Mouse (Mus musculus) liver, embryonic 13.5 days (tissue): ENCODE data around the gene Rxrb. TPM values are rescaled to one million over a fixed set of nuclear protein-coding genes. Genes with fewer than 3 reads are reported as not detected.
A peak's percentile ranks its signal among the peaks of the same experiment; 100 is the strongest.

Experiments
- ATAC-seq: fragments of 200-750 bp; cut with Nextera tagmentation; 2 replicates; pipeline ENCODE4 v1.8.0; 2017; ENCODE audit warnings: low read depth, mild to moderate bottlenecking, moderate number of reproducible peaks, moderate library complexity
- DNase-seq: peaks from one replicate; pipeline ENCODE4 v3.0.0; 2022
- H3K27ac ChIP-seq: fragments of 300-500 bp; sonication (generic); 2 replicates; pipeline ENCODE4 v1.5.1; 2015; ENCODE audit warnings: moderate library complexity, mild to moderate bottlenecking, inconsistent platforms
- H3K27me3 ChIP-seq: fragments of 300-500 bp; sonication (generic); 2 replicates; pipeline ENCODE4 v1.6.1; 2015; ENCODE audit warnings: mild to moderate bottlenecking, inconsistent platforms
- H3K36me3 ChIP-seq: fragments of 300-500 bp; sonication (generic); 2 replicates; pipeline ENCODE4 v1.6.1; 2015; ENCODE audit warnings: mild to moderate bottlenecking, inconsistent platforms
- H3K4me1 ChIP-seq: fragments of 300-500 bp; sonication (generic); replicated peaks from 2 replicates; pipeline ENCODE4 v1.6.1; 2015; ENCODE audit warnings: inconsistent platforms
- H3K4me2 ChIP-seq: fragments of 300-500 bp; sonication (generic); 2 replicates; pipeline ENCODE4 v1.6.1; 2015; ENCODE audit warnings: inconsistent platforms, mild to moderate bottlenecking, moderate library complexity
- H3K4me3 ChIP-seq: fragments of 300-500 bp; sonication (generic); replicated peaks from 2 replicates; pipeline ENCODE4 v1.5.1; 2015; ENCODE audit warnings: mild to moderate bottlenecking, inconsistent platforms
- H3K9ac ChIP-seq: fragments of 300-500 bp; sonication (generic); 2 replicates; pipeline ENCODE4 v1.6.1; 2015; ENCODE audit warnings: mild to moderate bottlenecking, inconsistent platforms
- H3K9me3 ChIP-seq: fragments of 300-500 bp; sonication (generic); replicated peaks from 2 replicates; pipeline ENCODE4 v1.6.1; 2016; ENCODE audit warnings: inconsistent platforms
- WGBS: fragments of 180-500 bp; shearing (Covaris S2); methylation state at CpG from one replicate; pipeline ENCODE4 v1.1.7; 2015; ENCODE audit not compliant: insufficient replicate concordance; 5-methylcytosine and 5-hydroxymethylcytosine counted together
- polyA plus RNA-seq: library from polyadenylated mRNA; unstranded; fragments of >200 nt; fragmentation: Nextera tagmentation; extraction: Ambion mirVana; gene quantifications from 2 replicates; pipeline ENCODE4 v1.2.1, GENCODE M21; 2015

Rxrb gene
- polyA plus RNA-seq, 1 experiment from 2014 or later, result 18.2 TPM

DNA sequence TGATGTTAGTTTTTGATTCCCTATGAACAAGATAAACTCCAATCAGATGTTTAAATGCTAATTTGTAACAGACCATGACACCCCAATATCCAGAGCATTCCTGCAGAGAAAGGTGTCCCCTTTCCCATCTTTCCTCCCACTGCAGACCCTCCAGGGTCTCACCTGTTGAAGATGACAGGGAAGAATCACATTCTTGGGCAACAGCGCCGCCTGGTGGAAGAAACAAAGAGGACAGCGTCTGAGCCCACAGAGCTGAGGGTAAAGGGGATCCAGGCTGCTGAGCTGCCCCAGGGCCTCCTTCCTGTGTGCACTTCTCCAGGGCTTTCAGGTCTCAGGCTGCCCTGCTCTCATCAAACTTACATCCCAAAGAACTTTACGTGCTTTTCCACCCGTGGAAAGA, 28.2 kb upstream of the Rxrb start:
- no peak for ATAC-seq
- no peak overlapping the region for H3K9ac ChIP-seq
- H3K9me3 ChIP-seq, result no peaks in the 10 kb centered on the region
- peaks cover 46% of the 10 kb centered on the region for H3K27me3 ChIP-seq
- H3K27ac ChIP-seq, result no peak overlapping the region
- DNase-seq, result no peak
- WGBS, result 6% methylated on average over 5 of the region's 5 CpGs
- H3K4me1 ChIP-seq, result peaks cover 18% of the 10 kb centered on the region
- H3K4me2 ChIP-seq, result no peak overlapping the region
- H3K36me3 ChIP-seq, result no peaks in the 10 kb centered on the region
- H3K4me3 ChIP-seq, result no peak overlapping the region

DNA sequence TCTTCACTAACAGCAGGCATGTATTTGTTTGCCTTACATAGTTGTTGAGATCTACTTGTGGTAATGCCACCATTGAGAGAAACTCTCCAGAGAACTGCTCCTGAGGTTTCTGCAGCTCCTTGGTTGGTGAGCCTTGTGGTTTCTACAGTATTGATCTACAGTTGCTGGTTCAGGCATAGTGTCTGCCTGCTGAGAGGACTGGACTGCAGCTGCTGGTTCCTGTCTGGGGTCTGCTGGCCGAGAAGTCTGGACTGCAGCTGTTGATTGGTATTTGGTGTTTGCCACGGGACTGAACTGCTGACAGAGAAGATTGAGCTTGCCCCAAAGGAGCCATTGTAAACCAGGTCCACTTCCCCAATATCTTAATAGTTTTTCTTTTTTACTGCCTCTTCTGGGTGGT, 25.0 kb upstream of the Rxrb start:
- 36% methylated on average over 2 of the region's 2 CpGs for WGBS
- no peak overlapping the region for H3K27ac ChIP-seq
- ATAC-seq (no peak), DNase-seq (no peak)
- H3K4me1 ChIP-seq, result no peaks in the 10 kb centered on the region
- H3K4me3 ChIP-seq, result no peak overlapping the region
- H3K4me2 ChIP-seq, result no peak overlapping the region
- H3K27me3 ChIP-seq, result peaks cover 22% of the 10 kb centered on the region; the same call in 1 of the 2 replicates
- H3K9ac ChIP-seq, result no peak overlapping the region
- no peaks in the 10 kb centered on the region for H3K36me3 ChIP-seq
- no peaks in the 10 kb centered on the region for H3K9me3 ChIP-seq

DNA sequence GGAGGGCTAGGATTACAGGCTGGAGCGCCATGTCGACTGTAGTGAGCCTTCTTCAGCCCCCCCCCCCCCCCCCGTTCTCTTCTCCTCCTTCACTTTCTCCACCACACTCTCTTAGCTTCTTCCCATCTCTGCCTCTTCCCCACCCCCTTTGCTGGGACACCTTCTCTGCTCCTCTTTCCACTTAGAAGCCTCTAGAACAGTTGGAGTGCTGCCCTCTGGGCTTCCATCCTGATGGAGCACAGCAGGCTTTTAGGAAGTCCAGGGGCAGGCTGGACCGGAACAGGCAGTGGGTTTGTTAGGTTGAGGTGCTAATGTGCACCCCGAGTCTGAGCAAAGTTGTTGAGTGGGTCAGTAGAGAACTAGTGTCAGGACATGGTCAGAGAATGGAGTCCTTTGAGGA, 21.5 kb upstream of the Rxrb start:
- no peak overlapping the region for H3K27ac ChIP-seq
- no peak for DNase-seq

DNA sequence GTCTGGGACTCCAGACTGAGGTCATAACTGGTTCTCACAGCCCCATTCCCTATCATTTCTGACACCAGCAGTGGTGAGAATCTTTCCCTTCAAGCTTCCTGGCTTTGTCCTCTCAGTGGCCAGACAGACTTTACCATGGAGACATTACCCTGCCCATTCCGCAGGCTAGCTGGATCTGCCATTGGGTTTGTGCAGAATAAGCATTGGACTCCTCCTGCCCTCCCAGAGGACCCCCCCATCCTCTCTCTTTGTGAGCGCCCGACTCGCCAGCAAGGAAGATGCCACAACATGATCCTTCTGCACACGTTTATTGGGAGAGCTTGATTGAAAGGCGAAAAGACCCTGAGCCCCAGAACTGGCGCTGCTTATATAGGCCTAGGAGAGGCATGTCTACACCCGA, 18.2 kb upstream of the Rxrb start:
- no peak for ATAC-seq
- Histone ChIP-seq H3K27ac (no peak overlapping the region), H3K9me3 (no peaks in the 10 kb centered on the region; the same call in 1 of the 2 replicates), H3K4me1 (no peaks in the 10 kb centered on the region), H3K27me3 (peaks cover 7% of the 10 kb centered on the region; the same call in 1 of the 2 replicates), H3K36me3 (peaks cover 2% of the 10 kb centered on the region; the same call in 1 of the 2 replicates), H3K9ac (no peak overlapping the region), H3K4me3 (no peak overlapping the region), H3K4me2 (no peak overlapping the region)
- 86% methylated on average over 8 of the region's 8 CpGs for WGBS
- DNase-seq, result no peak

More for the DNA sequence above, 21.5 kb upstream of the Rxrb start:
- H3K4me3 ChIP-seq, result no peak overlapping the region
- no peak overlapping the region for H3K4me2 ChIP-seq
- 57% methylated on average over 5 of the region's 5 CpGs for WGBS
- H3K9me3 ChIP-seq, result no peaks in the 10 kb centered on the region; the same call in 1 of the 2 replicates
- H3K9ac ChIP-seq, result no peak overlapping the region
- peaks cover 2% of the 10 kb centered on the region; the same call in 1 of the 2 replicates for H3K36me3 ChIP-seq
- no peak for ATAC-seq
- no peaks in the 10 kb centered on the region for H3K4me1 ChIP-seq
- H3K27me3 ChIP-seq, result peaks cover 17% of the 10 kb centered on the region; the same call in 1 of the 2 replicates

DNA sequence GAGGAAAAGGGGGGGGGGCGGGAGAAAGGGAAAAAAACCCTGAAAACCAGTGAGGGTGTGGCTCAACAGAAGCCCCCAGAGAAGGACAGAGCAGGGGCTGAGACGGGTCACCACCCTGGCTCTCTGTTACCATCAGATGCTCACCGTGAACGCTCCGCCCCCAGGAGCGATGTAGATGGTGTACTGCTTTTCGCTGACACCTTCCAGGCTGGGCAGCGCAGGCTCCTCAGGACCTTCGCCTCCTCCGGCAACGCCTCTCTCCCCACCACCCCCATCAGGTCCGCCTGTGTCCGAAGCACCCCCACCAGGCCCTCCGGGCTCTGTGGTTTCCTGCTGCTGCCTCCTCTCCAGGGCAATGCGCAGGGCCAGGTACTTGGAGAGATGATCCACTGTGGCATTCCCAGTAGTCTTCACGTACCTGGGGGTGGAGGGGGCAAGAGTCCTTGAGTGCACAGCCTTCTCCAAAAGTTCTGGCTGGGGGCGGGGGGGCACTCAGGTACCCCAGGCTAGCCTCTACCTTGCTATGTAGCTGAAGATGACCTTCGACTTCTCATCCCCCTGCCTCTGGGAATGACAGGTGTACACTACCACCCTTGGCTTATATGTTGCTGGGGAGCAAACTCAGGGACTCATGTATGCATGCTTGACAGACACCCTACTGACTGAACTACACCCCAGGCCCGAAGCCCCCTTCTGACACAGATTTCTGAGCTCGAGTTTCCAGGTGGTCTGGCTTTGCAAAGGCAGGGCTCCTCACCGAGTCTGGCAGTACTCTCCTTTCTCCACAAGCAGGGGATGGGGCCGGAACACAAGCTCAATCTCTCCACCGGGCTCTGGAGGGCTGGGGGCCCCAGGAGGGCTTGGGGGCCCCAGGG, 9.8 kb upstream of the Rxrb start:
- WGBS, result 85% methylated on average over 23 of the region's 23 CpGs
- no peak for DNase-seq
- no peak overlapping the region for H3K4me3 ChIP-seq

DNA sequence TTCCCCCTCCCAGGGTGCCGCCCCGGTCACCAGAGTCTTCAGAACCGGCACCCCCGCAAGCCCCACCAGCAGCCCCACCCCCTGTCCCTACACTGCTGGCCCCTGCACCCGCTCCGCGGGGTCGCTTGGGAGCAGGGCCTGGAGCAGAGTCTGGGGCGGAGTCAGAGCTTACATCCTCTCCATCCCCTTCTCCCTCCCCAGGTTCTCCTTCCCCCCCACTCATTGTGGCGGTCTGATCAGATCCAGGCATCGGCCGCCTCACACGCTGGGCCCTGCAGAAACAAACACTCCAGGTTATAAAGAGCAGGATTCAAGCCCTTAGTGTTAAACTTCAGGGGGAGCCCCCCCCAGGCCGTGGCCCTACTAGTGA, 9.2 kb upstream of the Rxrb start:
- peaks cover 26% of the 10 kb centered on the region for H3K9me3 ChIP-seq

More for the DNA sequence above, 9.8 kb upstream of the Rxrb start:
- Histone ChIP-seq H3K9me3 (peaks cover 26% of the 10 kb centered on the region), H3K9ac (no peak overlapping the region), H3K27me3 (no peaks in the 10 kb centered on the region), H3K4me2 (no peak overlapping the region), H3K27ac (no peak overlapping the region), H3K36me3 (peaks cover 36% of the 10 kb centered on the region), H3K4me1 (peaks cover 29% of the 10 kb centered on the region)
- no peak for ATAC-seq

DNA sequence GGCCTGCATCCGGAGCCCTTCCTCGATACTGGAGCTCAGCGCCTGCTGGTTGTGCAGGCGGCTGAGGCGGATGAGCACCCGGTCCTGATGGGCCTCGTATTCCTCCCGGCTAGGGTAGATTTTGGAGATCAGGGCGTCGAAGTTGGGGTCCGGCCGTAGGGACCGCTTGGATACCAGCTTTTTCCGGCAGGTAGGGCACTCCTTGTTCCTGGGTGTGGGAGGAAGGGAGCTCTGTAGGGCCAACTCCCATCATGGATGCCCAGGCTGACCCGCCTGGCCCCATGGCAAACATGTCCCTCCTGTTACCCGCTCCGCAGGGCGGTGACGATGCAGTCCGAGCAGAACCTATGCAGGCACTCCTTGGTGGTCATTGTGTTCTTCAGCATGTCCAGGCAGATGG, 8.6 kb upstream of the Rxrb start:
- Histone ChIP-seq H3K27ac (no peak overlapping the region), H3K27me3 (no peaks in the 10 kb centered on the region), H3K4me1 (peaks cover 41% of the 10 kb centered on the region), H3K4me2 (no peak overlapping the region), H3K9me3 (peaks cover 26% of the 10 kb centered on the region), H3K9ac (no peak overlapping the region), H3K36me3 (peaks cover 36% of the 10 kb centered on the region), H3K4me3 (no peak overlapping the region)
- WGBS, result 94% methylated on average over 20 of the region's 20 CpGs
- DNase-seq, result no peak
- no peak for ATAC-seq

More for the DNA sequence above, 9.2 kb upstream of the Rxrb start:
- no peak overlapping the region for H3K9ac ChIP-seq
- H3K4me3 ChIP-seq, result no peak overlapping the region
- H3K27ac ChIP-seq, result no peak overlapping the region
- WGBS, result 84% methylated on average over 14 of the region's 14 CpGs
- ATAC-seq (no peak), DNase-seq (no peak)
- H3K36me3 ChIP-seq, result peaks cover 36% of the 10 kb centered on the region
- H3K4me2 ChIP-seq, result no peak overlapping the region
- peaks cover 35% of the 10 kb centered on the region for H3K4me1 ChIP-seq
- no peaks in the 10 kb centered on the region for H3K27me3 ChIP-seq

DNA sequence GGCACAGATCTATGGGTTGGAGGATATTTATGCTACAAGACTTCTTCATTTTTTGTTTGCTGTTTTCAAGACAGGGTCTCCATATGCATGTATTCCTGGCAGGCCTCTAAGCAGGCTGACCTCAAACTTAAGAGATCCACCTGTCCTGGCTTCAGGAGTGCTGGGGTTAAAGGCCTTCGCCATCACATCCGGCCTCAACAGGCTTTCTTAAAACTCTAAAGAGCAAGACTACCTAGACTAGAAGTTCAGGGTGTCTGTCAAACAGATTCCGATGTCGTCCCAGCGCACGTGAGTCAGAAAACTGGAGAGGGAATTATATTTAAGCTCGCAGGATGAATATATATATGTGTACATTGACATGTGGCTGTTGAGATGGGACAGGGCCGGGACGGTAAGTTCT, 7.9 kb upstream of the Rxrb start:
- Histone ChIP-seq H3K27me3 (no peaks in the 10 kb centered on the region), H3K27ac (no peak overlapping the region), H3K4me3 (peak overlapping the region; percentile 80), H3K36me3 (peaks cover 42% of the 10 kb centered on the region), H3K9me3 (peaks cover 26% of the 10 kb centered on the region), H3K9ac (peak overlapping the region; percentile 87), H3K4me1 (peaks cover 48% of the 10 kb centered on the region), H3K4me2 (peak overlapping the region; percentile 98)
- 67% methylated on average over 9 of the region's 9 CpGs for WGBS
- no peak for DNase-seq
- ATAC-seq, result no peak

DNA sequence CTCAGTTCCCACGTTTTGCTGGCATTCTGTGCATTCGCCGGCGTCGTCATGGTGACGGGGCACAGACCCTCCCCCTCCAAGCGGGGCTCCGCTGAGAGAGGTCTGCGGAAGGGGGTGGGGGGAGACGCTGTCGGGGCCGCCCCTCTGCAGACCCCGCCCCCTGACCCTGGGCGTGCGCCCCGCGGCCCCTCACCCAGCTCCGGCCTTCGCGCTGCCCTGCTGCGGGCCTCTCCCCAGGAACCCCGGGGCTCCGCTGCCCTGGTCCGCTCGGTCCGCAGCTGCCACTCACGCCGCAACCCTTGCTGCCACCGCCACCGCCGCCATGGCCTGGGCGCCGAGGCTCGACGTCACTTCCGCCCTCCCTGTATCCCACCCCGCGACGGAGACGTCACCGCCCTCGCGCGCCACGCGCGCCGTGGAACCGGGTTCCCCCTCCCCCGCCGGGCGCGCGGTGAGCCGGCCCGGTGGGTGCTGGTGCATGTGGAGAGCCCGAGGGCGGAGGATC, 7.2 kb upstream of the Rxrb start, which contains the start of gene Ring1:
Gene Ring1 (minus strand): TSS at position 364 of the 505 bp plus-strand sequence.
- WGBS, result under 1% methylated on average over 45 of the region's 58 CpGs
- no peaks in the 10 kb centered on the region for H3K27me3 ChIP-seq
- H3K36me3 ChIP-seq, result peaks cover 47% of the 10 kb centered on the region
- ATAC-seq, result peak; percentile 37
- H3K27ac ChIP-seq, result peak within 1 kb of the TSS; percentile 83
- peak within 1 kb of the TSS; percentile 98 for H3K4me2 ChIP-seq
- peak; percentile 71 for DNase-seq
- H3K9ac ChIP-seq, result peak within 1 kb of the TSS; percentile 87
- H3K9me3 ChIP-seq, result peaks cover 20% of the 10 kb centered on the region
- H3K4me3 ChIP-seq, result peak within 1 kb of the TSS; percentile 80
- peaks cover 55% of the 10 kb centered on the region for H3K4me1 ChIP-seq

DNA sequence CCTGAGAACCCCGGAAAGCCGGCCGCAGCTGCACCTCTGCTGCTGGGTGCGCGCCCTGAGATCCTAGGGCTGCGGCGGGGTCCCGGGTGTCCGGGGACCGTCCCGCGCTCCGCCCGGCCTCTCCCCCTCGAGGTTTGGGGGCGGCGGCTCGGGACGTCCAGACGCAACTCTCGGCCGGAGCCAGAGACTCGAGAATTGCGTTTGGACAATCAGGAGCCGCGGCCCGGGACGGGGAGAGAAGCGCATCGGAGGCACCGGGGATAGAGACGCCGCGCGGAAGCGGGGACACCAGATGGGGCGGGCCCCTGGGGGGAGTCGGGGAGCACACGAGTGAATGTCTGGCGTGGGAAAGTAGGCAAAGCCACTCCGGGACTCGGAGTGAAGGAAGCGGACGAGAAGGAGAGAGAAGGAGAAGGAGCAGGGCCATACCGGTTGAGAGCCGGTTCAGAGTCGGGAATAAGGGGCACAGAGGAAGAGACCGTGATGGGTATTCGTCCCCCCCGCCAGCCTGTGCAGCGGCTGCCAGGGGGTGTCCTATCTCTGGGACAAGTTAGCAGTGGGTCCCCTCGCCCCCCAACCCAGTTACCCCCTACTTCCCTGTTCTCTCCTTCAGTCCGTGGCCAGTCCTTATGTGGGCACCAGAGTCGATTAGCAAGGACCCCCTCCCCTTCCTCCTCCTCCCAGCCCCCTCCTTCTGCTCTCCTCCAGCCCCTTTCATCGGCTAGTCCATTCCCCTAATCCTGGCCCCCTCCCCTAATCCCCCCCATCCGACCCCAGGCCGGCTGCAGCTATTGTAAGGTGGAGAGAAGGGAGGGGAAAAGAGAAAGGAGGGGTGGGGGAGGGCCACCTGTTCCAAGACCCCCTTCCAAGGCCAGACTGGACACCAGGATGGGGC, 6.5 kb upstream of the Rxrb start:
- 1% methylated on average over 56 of the region's 57 CpGs for WGBS

DNA sequence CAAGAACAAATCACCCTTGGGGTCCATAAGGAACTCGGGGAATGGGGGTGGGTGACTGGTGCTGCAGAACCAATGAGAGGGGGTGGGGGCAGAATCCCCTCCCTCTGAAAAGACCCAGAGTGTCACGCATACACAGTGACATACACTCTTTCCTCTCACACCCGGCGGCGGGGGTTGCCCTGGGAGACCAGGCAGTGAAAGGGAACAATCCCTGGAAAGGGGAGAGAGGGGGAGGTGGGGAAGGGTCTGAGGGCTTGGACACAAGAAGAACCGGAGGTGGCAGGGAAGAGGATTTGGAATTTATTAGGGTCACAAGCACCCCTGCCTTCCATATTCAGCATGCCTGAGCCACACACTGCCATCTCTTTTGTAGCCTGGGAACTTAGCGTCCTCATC, 5.9 kb upstream of the Rxrb start:
- ATAC-seq, result no peak
- Histone ChIP-seq H3K9me3 (peaks cover 7% of the 10 kb centered on the region), H3K27ac (0 out of 2 replicates have a peak overlapping the region, but pooled peaks have one; percentile 1), H3K4me3 (peak overlapping the region; percentile 80; the same call in 1 of the 2 replicates), H3K9ac (peak overlapping the region; percentile 87), H3K4me2 (peak overlapping the region; percentile 98), H3K4me1 (peaks cover 69% of the 10 kb centered on the region), H3K36me3 (peaks cover 51% of the 10 kb centered on the region), H3K27me3 (no peaks in the 10 kb centered on the region)
- WGBS, result 46% methylated on average over 7 of the region's 7 CpGs
- no peak for DNase-seq

More for the DNA sequence above, 6.5 kb upstream of the Rxrb start:
- DNase-seq (no peak), ATAC-seq (0 out of 2 replicates have a peak, but pooled peaks have one; percentile 1)
- Histone ChIP-seq H3K9ac (peak overlapping the region; percentile 87), H3K9me3 (peaks cover 13% of the 10 kb centered on the region), H3K4me1 (peaks cover 62% of the 10 kb centered on the region), H3K36me3 (peaks cover 52% of the 10 kb centered on the region), H3K4me3 (peak overlapping the region; percentile 80), H3K27ac (peak overlapping the region; percentile 83), H3K4me2 (peak overlapping the region; percentile 98), H3K27me3 (no peaks in the 10 kb centered on the region)
